Mouse (Mus musculus) C3H10T1/2 (cell line): ENCODE measurements around the gene Echdc2. TPM values are rescaled to one million over a fixed set of nuclear protein-coding genes. Genes with fewer than 3 reads are reported as not detected.

Experiments
- polyA plus RNA-seq, 2 experiments: library from polyadenylated mRNA; unstranded; fragments of >200 nt; fragmentation: generic; extraction: Trizol; gene quantifications; one replicate each; pipeline ENCODE4 v1.2.1; 2012; ENCODE audit warnings: missing spikeins in 2 of 2

Gene Echdc2
- polyA plus RNA-seq = 10 to 100 TPM in 1 of 2 experiments, 1 to 10 TPM in 1; 9.9 to 35.6 TPM

GRCm38 (mm10) chr4:108165152-108165895 lies at the start of gene Echdc2:
Gene Echdc2 (plus strand): TSS chr4:108165437.

DNA sequence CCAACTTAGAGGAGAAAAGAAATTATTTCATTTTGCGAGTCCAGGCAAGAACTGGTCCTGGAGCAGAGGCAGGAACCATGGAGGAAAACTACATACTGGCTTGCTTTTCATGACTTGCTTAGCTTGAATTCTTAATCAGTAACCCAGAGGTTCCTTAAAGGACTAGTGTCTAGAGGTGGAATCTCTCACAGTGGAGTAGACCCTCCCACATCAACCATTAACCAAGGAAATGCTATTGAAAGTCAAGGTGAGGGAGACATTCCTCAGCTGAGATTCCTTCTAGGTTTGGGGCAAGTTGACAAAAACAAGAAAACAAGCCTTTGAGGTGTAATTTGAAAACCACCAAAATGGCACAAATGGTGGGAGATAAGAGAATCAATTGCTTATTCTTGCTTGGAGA lies 20.4 kb upstream of the Echdc2 start, which contains the start of gene Scp2:
Gene Scp2 (minus strand): TSS at position 119 of the 400 bp plus-strand sequence.

GRCm38 (mm10) chr4:108217332-108218179 lies 52.3 kb downstream of the Echdc2 start, which contains the start of gene Zyg11a:
Gene Zyg11a (minus strand): TSS chr4:108218048.

Other genes with a start within 250 kb of the Echdc2 start
- 10 to 100 TPM; 15.6 to 40.9 TPM for gene Cpt2, start 241.8 kb upstream of the Echdc2 start, polyA plus RNA-seq
- not detected for gene Slc1a7, start 197.1 kb upstream of the Echdc2 start, polyA plus RNA-seq
- 1 to 10 TPM in 1 of 2 experiments, under 1 TPM in 1; 0.04 to 1.7 TPM for gene Podn, start 69.0 kb upstream of the Echdc2 start, polyA plus RNA-seq
- 10 to 100 TPM; 24.8 to 77.9 TPM for gene Scp2, start 20.4 kb upstream of the Echdc2 start, polyA plus RNA-seq
- gene Zyg11a, start 52.6 kb downstream of the Echdc2 start, polyA plus RNA-seq = not detected
- gene Zyg11b, start 135.7 kb downstream of the Echdc2 start, polyA plus RNA-seq = 1 to 10 TPM in 1 of 2 experiments, under 1 TPM in 1; 0.44 to 4.1 TPM
- gene Coa7, start 162.7 kb downstream of the Echdc2 start, polyA plus RNA-seq = 10 to 100 TPM; 16.3 to 30.0 TPM
- not detected for gene Shisal2a, start 217.9 kb downstream of the Echdc2 start, polyA plus RNA-seq
- not detected for gene Gpx7, start 241.5 kb downstream of the Echdc2 start, polyA plus RNA-seq